Mouse (Mus musculus): Measurements from ENCODE around the gene Ywhag. TPM values are rescaled to one million over a fixed set of nuclear protein-coding genes. Genes with fewer than 3 reads are reported as not detected.

Ywhag gene
- polyA plus RNA-seq, 1 experiment from 2014 or later: 84.8 TPM

- 77% methylated on average over 6 of the region's 6 CpGs for WGBS
- no peak overlapping the region for H3K27ac ChIP-seq (replicated peaks in 1 of 2; ENCODE audit: control insufficient read depth in 1 of 2, insufficient read depth in 1 of 2, low read depth in 2 of 2, low read length in 2 of 2)
These were observed 35.8 kb upstream of the Ywhag start for GRCm38 (mm10) chr5:135970247-135970646.

GRCm38 (mm10) chr5:135968781-135969180, 34.4 kb upstream of the Ywhag start:
- H3K9me3 ChIP-seq (ENCODE audit: control insufficient read depth, low read length): no peaks in the 10 kb centered on the region
- H3K36me3 ChIP-seq (ENCODE audit: control insufficient read depth, insufficient read depth, low read length): no peaks in the 10 kb centered on the region
- peaks cover 5 to 9% of the 10 kb centered on the region in 2 experiments; a peak in 3 of 4 replicates for H3K4me1 ChIP-seq (ENCODE audit: control insufficient read depth in 2 of 2, insufficient read depth in 2 of 2, low read length in 2 of 2)
- H3K27me3 ChIP-seq (ENCODE audit: control insufficient read depth, insufficient read depth, low read length): peaks cover 3% of the 10 kb centered on the region; the same call in 1 of the 2 replicates
- no peak overlapping the region for H3K4me3 ChIP-seq (ENCODE audit: control insufficient read depth in 1 of 2, insufficient read depth in 1 of 2, low read depth in 1 of 2, low read length in 2 of 2)
- H3K27ac ChIP-seq (replicated peaks in 1 of 2; ENCODE audit: control insufficient read depth in 1 of 2, insufficient read depth in 1 of 2, low read depth in 2 of 2, low read length in 2 of 2): no peak overlapping the region
- no peak for ATAC-seq (ENCODE audit: insufficient number of reproducible peaks, insufficient read depth, low FRiP score, low read depth)
- 66% methylated on average over 1 of the region's 1 CpGs for WGBS
- H3K9ac ChIP-seq (ENCODE audit: low read length): no peak overlapping the region
- no peak overlapping the region for H3K4me2 ChIP-seq (ENCODE audit: low read length)

More at GRCm38 (mm10) chr5:135970247-135970646, 35.8 kb upstream of the Ywhag start:
- peaks cover 3% of the 10 kb centered on the region; the same call in 1 of the 2 replicates for H3K27me3 ChIP-seq (ENCODE audit: control insufficient read depth, insufficient read depth, low read length)
- H3K9ac ChIP-seq (ENCODE audit: low read length): no peak overlapping the region
- ATAC-seq (ENCODE audit: insufficient number of reproducible peaks, insufficient read depth, low FRiP score, low read depth): no peak
- no peak overlapping the region for H3K4me3 ChIP-seq (ENCODE audit: control insufficient read depth in 1 of 2, insufficient read depth in 1 of 2, low read depth in 1 of 2, low read length in 2 of 2)
- H3K36me3 ChIP-seq (ENCODE audit: control insufficient read depth, insufficient read depth, low read length): no peaks in the 10 kb centered on the region
- H3K4me2 ChIP-seq (ENCODE audit: low read length): no peak overlapping the region
- peaks cover 4 to 5% of the 10 kb centered on the region in 2 experiments; a peak in 3 of 4 replicates for H3K4me1 ChIP-seq (ENCODE audit: control insufficient read depth in 2 of 2, insufficient read depth in 2 of 2, low read length in 2 of 2)
- no peaks in the 10 kb centered on the region for H3K9me3 ChIP-seq (ENCODE audit: control insufficient read depth, low read length)

- no peak for ATAC-seq (ENCODE audit: insufficient number of reproducible peaks, insufficient read depth, low FRiP score, low read depth)
- Histone ChIP-seq H3K9ac (ENCODE audit: low read length) (no peak overlapping the region), H3K4me2 (ENCODE audit: low read length) (no peak overlapping the region), H3K36me3 (ENCODE audit: control insufficient read depth, insufficient read depth, low read length) (no peaks in the 10 kb centered on the region), H3K4me1 (ENCODE audit: control insufficient read depth in 2 of 2, insufficient read depth in 2 of 2, low read length in 2 of 2) (peaks cover 5 to 11% of the 10 kb centered on the region in 2 experiments; a peak in 3 of 4 replicates), H3K27ac (replicated peaks in 1 of 2; ENCODE audit: control insufficient read depth in 1 of 2, insufficient read depth in 1 of 2, low read depth in 2 of 2, low read length in 2 of 2) (no peak overlapping the region), H3K27me3 (ENCODE audit: control insufficient read depth, insufficient read depth, low read length) (peaks cover 3% of the 10 kb centered on the region; the same call in 1 of the 2 replicates), H3K9me3 (ENCODE audit: control insufficient read depth, low read length) (no peaks in the 10 kb centered on the region), H3K4me3 (ENCODE audit: control insufficient read depth in 1 of 2, insufficient read depth in 1 of 2, low read depth in 1 of 2, low read length in 2 of 2) (no peak overlapping the region)
- WGBS: 52% methylated on average over 9 of the region's 9 CpGs
These were observed 32.5 kb upstream of the Ywhag start for GRCm38 (mm10) chr5:135966866-135967265.

- no peak overlapping the region for H3K27ac ChIP-seq (replicated peaks in 1 of 2; ENCODE audit: control insufficient read depth in 1 of 2, insufficient read depth in 1 of 2, low read depth in 2 of 2, low read length in 2 of 2)
- H3K36me3 ChIP-seq (ENCODE audit: control insufficient read depth, insufficient read depth, low read length): no peaks in the 10 kb centered on the region
- H3K9me3 ChIP-seq (ENCODE audit: control insufficient read depth, low read length): no peaks in the 10 kb centered on the region
- no peak overlapping the region for H3K9ac ChIP-seq (ENCODE audit: low read length)
- H3K27me3 ChIP-seq (ENCODE audit: control insufficient read depth, insufficient read depth, low read length): peaks cover 3% of the 10 kb centered on the region; the same call in 1 of the 2 replicates
- peak overlapping the region; percentile 22 to 23; a peak in 2 of 4 replicates for H3K4me3 ChIP-seq (ENCODE audit: control insufficient read depth in 1 of 2, insufficient read depth in 1 of 2, low read depth in 1 of 2, low read length in 2 of 2)
- ATAC-seq (ENCODE audit: insufficient number of reproducible peaks, insufficient read depth, low FRiP score, low read depth): no peak
- 9% methylated on average over 24 of the region's 24 CpGs for WGBS
- peaks cover 8 to 18% of the 10 kb centered on the region in 2 experiments; a peak in 3 of 4 replicates for H3K4me1 ChIP-seq (ENCODE audit: control insufficient read depth in 2 of 2, insufficient read depth in 2 of 2, low read length in 2 of 2)
- H3K4me2 ChIP-seq (ENCODE audit: low read length): peak overlapping the region; percentile 63
These were observed 31.1 kb upstream of the Ywhag start for GRCm38 (mm10) chr5:135965501-135965930.

GRCm38 (mm10) chr5:135963280-135963627, 28.8 kb upstream of the Ywhag start:
- peak overlapping the region; percentile 87 for H3K9ac ChIP-seq (ENCODE audit: low read length)
- peak overlapping the region; percentile 92 for H3K27ac ChIP-seq (replicated peaks in 1 of 2; ENCODE audit: control insufficient read depth in 1 of 2, insufficient read depth in 1 of 2, low read depth in 2 of 2, low read length in 2 of 2)
- peaks cover 8 to 18% of the 10 kb centered on the region in 2 experiments; a peak in 3 of 4 replicates for H3K4me1 ChIP-seq (ENCODE audit: control insufficient read depth in 2 of 2, insufficient read depth in 2 of 2, low read length in 2 of 2)
- WGBS: 5% methylated on average over 6 of the region's 6 CpGs
- H3K36me3 ChIP-seq (ENCODE audit: control insufficient read depth, insufficient read depth, low read length): no peaks in the 10 kb centered on the region
- H3K9me3 ChIP-seq (ENCODE audit: control insufficient read depth, low read length): no peaks in the 10 kb centered on the region
- H3K4me2 ChIP-seq (ENCODE audit: low read length): peak overlapping the region; percentile 96
- peaks cover 3% of the 10 kb centered on the region; the same call in 1 of the 2 replicates for H3K27me3 ChIP-seq (ENCODE audit: control insufficient read depth, insufficient read depth, low read length)
- ATAC-seq (ENCODE audit: insufficient number of reproducible peaks, insufficient read depth, low FRiP score, low read depth): no peak
- peak overlapping the region; percentile 60 to 66 for H3K4me3 ChIP-seq (ENCODE audit: control insufficient read depth in 1 of 2, insufficient read depth in 1 of 2, low read depth in 1 of 2, low read length in 2 of 2)

- Histone ChIP-seq H3K4me1 (ENCODE audit: control insufficient read depth in 2 of 2, insufficient read depth in 2 of 2, low read length in 2 of 2) (peaks cover 11 to 20% of the 10 kb centered on the region in 2 experiments), H3K9ac (ENCODE audit: low read length) (peak overlapping the region; percentile 87), H3K9me3 (ENCODE audit: control insufficient read depth, low read length) (no peaks in the 10 kb centered on the region), H3K4me3 (ENCODE audit: control insufficient read depth in 1 of 2, insufficient read depth in 1 of 2, low read depth in 1 of 2, low read length in 2 of 2) (peak overlapping the region; percentile 60 to 66), H3K27ac (replicated peaks in 1 of 2; ENCODE audit: control insufficient read depth in 1 of 2, insufficient read depth in 1 of 2, low read depth in 2 of 2, low read length in 2 of 2) (peak overlapping the region; percentile 92), H3K4me2 (ENCODE audit: low read length) (peak overlapping the region; percentile 96), H3K36me3 (ENCODE audit: control insufficient read depth, insufficient read depth, low read length) (no peaks in the 10 kb centered on the region), H3K27me3 (ENCODE audit: control insufficient read depth, insufficient read depth, low read length) (peaks cover 3% of the 10 kb centered on the region; the same call in 1 of the 2 replicates)
- 0% methylated on average over 46 of the region's 64 CpGs for WGBS
- ATAC-seq (ENCODE audit: insufficient number of reproducible peaks, insufficient read depth, low FRiP score, low read depth): peak; percentile 95
These were observed 28.3 kb upstream of the Ywhag start for GRCm38 (mm10) chr5:135962492-135963279.

- H3K4me2 ChIP-seq (ENCODE audit: low read length): peak overlapping the region; percentile 96
- ATAC-seq (ENCODE audit: insufficient number of reproducible peaks, insufficient read depth, low FRiP score, low read depth): no peak; the same call in 1 of the 2 replicates
- 1% methylated on average over 11 of the region's 11 CpGs for WGBS
- peak overlapping the region; percentile 81 to 92 for H3K27ac ChIP-seq (replicated peaks in 1 of 2; ENCODE audit: control insufficient read depth in 1 of 2, insufficient read depth in 1 of 2, low read depth in 2 of 2, low read length in 2 of 2)
- peak overlapping the region; percentile 37 to 60 for H3K4me3 ChIP-seq (ENCODE audit: control insufficient read depth in 1 of 2, insufficient read depth in 1 of 2, low read depth in 1 of 2, low read length in 2 of 2)
- no peaks in the 10 kb centered on the region for H3K36me3 ChIP-seq (ENCODE audit: control insufficient read depth, insufficient read depth, low read length)
- peaks cover 13 to 22% of the 10 kb centered on the region in 2 experiments for H3K4me1 ChIP-seq (ENCODE audit: control insufficient read depth in 2 of 2, insufficient read depth in 2 of 2, low read length in 2 of 2)
- peak overlapping the region; percentile 59 for H3K9ac ChIP-seq (ENCODE audit: low read length)
- H3K27me3 ChIP-seq (ENCODE audit: control insufficient read depth, insufficient read depth, low read length): peaks cover 3% of the 10 kb centered on the region; the same call in 1 of the 2 replicates
- no peaks in the 10 kb centered on the region for H3K9me3 ChIP-seq (ENCODE audit: control insufficient read depth, low read length)
These were observed 27.7 kb upstream of the Ywhag start for GRCm38 (mm10) chr5:135962125-135962491.
